Mouse (Mus musculus): Measurements from ENCODE around the gene Scaper. TPM values are rescaled to one million over a fixed set of nuclear protein-coding genes. Genes with fewer than 3 reads are reported as not detected.

The Scaper gene
- total and polyA plus RNA-seq, 3 experiments = 5.1 to 17.5 (median 17.1) TPM

DNA sequence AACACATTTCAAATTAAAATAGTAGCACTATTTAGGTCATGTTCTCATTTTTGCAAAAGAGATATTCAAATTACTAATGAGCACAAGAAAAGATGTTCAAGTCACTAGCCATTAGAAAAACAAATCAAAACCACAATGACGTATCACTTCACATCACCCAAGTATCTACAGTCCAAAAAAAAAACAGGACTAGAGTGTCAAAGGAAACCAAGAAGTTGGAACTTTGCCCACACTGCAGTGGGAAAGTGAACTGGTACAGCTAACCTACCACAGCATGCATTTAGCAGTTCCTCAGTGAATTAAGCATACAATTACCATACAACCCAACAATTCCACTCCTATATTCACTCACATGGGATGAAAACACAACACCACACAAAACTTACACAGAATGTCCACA lies 5.4 kb downstream of the Scaper start:
- Histone ChIP-seq H3K27ac (no peak overlapping the region), H3K4me1 (ENCODE audit: control insufficient read depth, insufficient read depth, low read length) (0 out of 2 replicates have a peak, but pooled peaks cover 1% of the 10 kb centered on the region), H3K27me3 (ENCODE audit: control insufficient read depth, insufficient read depth, low read length) (no peaks in the 10 kb centered on the region), H3K4me3 (no peak overlapping the region), H3K36me3 (ENCODE audit: control insufficient read depth, insufficient read depth, low read length) (no peaks in the 10 kb centered on the region), H3K79me2 (replicated peaks; ENCODE audit: control insufficient read depth, insufficient read depth, low read length) (no peaks in the 10 kb centered on the region; the same call in 1 of the 2 replicates), H3K9ac (ENCODE audit: low read depth, low read length) (no peak overlapping the region)
- DNase-seq = no peak
- TF ChIP-seq POLR2A (IDR thresholded peaks at IDR 0.05; ENCODE audit: insufficient read depth, low read depth, low read length) (no peak), EP300 (IDR thresholded peaks at IDR 0.05; ENCODE audit: insufficient read depth, low read depth, low read length) (no peak), CTCF (IDR thresholded peaks at IDR 0.05) (no peak)
- intact Hi-C loops (cut with DNase I) = no loop called here
- WGBS = 41% methylated on average over 1 of the region's 1 CpGs

GRCm38 (mm10) chr9:55918579-55918978 lies 19.3 kb downstream of the Scaper start:
- H3K36me3 ChIP-seq (ENCODE audit: control insufficient read depth, insufficient read depth, low read length) = no peaks in the 10 kb centered on the region
- intact Hi-C loops (cut with DNase I) = loop anchor here (2.0 kb wide), 1 partner anchor 490 kb away; no protein-coding TSS in a partner anchor
- DNase-seq = no peak
- no peaks in the 10 kb centered on the region for H3K79me2 ChIP-seq (replicated peaks; ENCODE audit: control insufficient read depth, insufficient read depth, low read length)
- no peak overlapping the region for H3K27ac ChIP-seq
- H3K4me3 ChIP-seq = no peak overlapping the region
- no peaks in the 10 kb centered on the region for H3K4me1 ChIP-seq (ENCODE audit: control insufficient read depth, insufficient read depth, low read length)
- H3K9ac ChIP-seq (ENCODE audit: low read depth, low read length) = no peak overlapping the region
- H3K27me3 ChIP-seq (ENCODE audit: control insufficient read depth, insufficient read depth, low read length) = no peaks in the 10 kb centered on the region
- TF ChIP-seq EP300 (IDR thresholded peaks at IDR 0.05; ENCODE audit: insufficient read depth, low read depth, low read length) (no peak), CTCF (IDR thresholded peaks at IDR 0.05) (peak; percentile 77), POLR2A (IDR thresholded peaks at IDR 0.05; ENCODE audit: insufficient read depth, low read depth, low read length) (no peak)
- WGBS = 72% methylated on average over 3 of the region's 3 CpGs

DNA sequence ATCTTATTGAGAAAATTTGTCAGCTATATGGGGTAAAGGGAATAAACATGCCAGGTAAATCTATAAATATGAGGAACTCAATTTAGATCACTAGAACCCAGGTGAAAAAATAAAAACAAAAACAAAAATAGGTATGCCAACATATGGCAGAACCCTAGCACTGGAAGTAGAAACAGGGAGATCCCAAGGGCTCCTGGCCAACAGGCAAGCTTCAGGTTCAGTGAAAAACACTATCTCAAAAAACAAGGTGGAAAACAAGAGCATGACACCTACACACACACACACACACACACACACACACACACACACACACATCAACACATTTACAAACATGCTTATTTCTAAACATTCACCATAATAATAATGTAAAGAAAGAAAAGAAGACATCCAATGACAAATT lies 21.2 kb downstream of the Scaper start:
- Histone ChIP-seq H3K27ac (no peak overlapping the region), H3K4me1 (ENCODE audit: control insufficient read depth, insufficient read depth, low read length) (no peaks in the 10 kb centered on the region), H3K9ac (ENCODE audit: low read depth, low read length) (no peak overlapping the region), H3K4me3 (no peak overlapping the region), H3K36me3 (ENCODE audit: control insufficient read depth, insufficient read depth, low read length) (no peaks in the 10 kb centered on the region), H3K27me3 (ENCODE audit: control insufficient read depth, insufficient read depth, low read length) (no peaks in the 10 kb centered on the region), H3K79me2 (replicated peaks; ENCODE audit: control insufficient read depth, insufficient read depth, low read length) (no peaks in the 10 kb centered on the region)
- no peak for TF ChIP-seq POLR2A (IDR thresholded peaks at IDR 0.05; ENCODE audit: insufficient read depth, low read depth, low read length)
- no peak for TF ChIP-seq CTCF (IDR thresholded peaks at IDR 0.05)
- TF ChIP-seq EP300 (IDR thresholded peaks at IDR 0.05; ENCODE audit: insufficient read depth, low read depth, low read length) = no peak
- intact Hi-C loops (cut with DNase I) = no loop called here
- DNase-seq = no peak

- TF ChIP-seq EP300 (IDR thresholded peaks at IDR 0.05; ENCODE audit: insufficient read depth, low read depth, low read length) (no peak), POLR2A (IDR thresholded peaks at IDR 0.05; ENCODE audit: insufficient read depth, low read depth, low read length) (no peak), CTCF (IDR thresholded peaks at IDR 0.05) (no peak)
- WGBS = 98% methylated on average over 2 of the region's 2 CpGs
- no peaks in the 10 kb centered on the region for H3K79me2 ChIP-seq (replicated peaks; ENCODE audit: control insufficient read depth, insufficient read depth, low read length)
- H3K27me3 ChIP-seq (ENCODE audit: control insufficient read depth, insufficient read depth, low read length) = no peaks in the 10 kb centered on the region
- no peak overlapping the region for H3K4me3 ChIP-seq
- no peak for DNase-seq
- intact Hi-C loops (cut with DNase I) = no loop called here
- H3K36me3 ChIP-seq (ENCODE audit: control insufficient read depth, insufficient read depth, low read length) = no peaks in the 10 kb centered on the region
- no peaks in the 10 kb centered on the region for H3K4me1 ChIP-seq (ENCODE audit: control insufficient read depth, insufficient read depth, low read length)
- no peak overlapping the region for H3K27ac ChIP-seq
- no peak overlapping the region for H3K9ac ChIP-seq (ENCODE audit: low read depth, low read length)
Observed at GRCm38 (mm10) chr9:55911481-55911880, 26.4 kb downstream of the Scaper start.

GRCm38 (mm10) chr9:55902964-55903363 lies 35.0 kb downstream of the Scaper start:
- no peaks in the 10 kb centered on the region for H3K4me1 ChIP-seq (ENCODE audit: control insufficient read depth, insufficient read depth, low read length)
- TF ChIP-seq EP300 (IDR thresholded peaks at IDR 0.05; ENCODE audit: insufficient read depth, low read depth, low read length) (no peak), POLR2A (IDR thresholded peaks at IDR 0.05; ENCODE audit: insufficient read depth, low read depth, low read length) (no peak), CTCF (IDR thresholded peaks at IDR 0.05) (no peak)
- no peaks in the 10 kb centered on the region for H3K79me2 ChIP-seq (replicated peaks; ENCODE audit: control insufficient read depth, insufficient read depth, low read length)
- H3K9ac ChIP-seq (ENCODE audit: low read depth, low read length) = no peak overlapping the region
- no peak overlapping the region for H3K27ac ChIP-seq
- DNase-seq = no peak
- no peak overlapping the region for H3K4me3 ChIP-seq
- WGBS = 85% methylated on average over 2 of the region's 2 CpGs
- peaks cover 2% of the 10 kb centered on the region; the same call in 1 of the 2 replicates for H3K36me3 ChIP-seq (ENCODE audit: control insufficient read depth, insufficient read depth, low read length)
- no peaks in the 10 kb centered on the region for H3K27me3 ChIP-seq (ENCODE audit: control insufficient read depth, insufficient read depth, low read length)
- intact Hi-C loops (cut with DNase I) = no loop called here

GRCm38 (mm10) chr9:55901588-55901987 lies 36.3 kb downstream of the Scaper start:
- 64% methylated on average over 3 of the region's 3 CpGs for WGBS

More at GRCm38 (mm10) chr9:55901588-55901987, 36.3 kb downstream of the Scaper start:
- Histone ChIP-seq H3K9ac (ENCODE audit: low read depth, low read length) (no peak overlapping the region), H3K4me1 (ENCODE audit: control insufficient read depth, insufficient read depth, low read length) (no peaks in the 10 kb centered on the region), H3K27me3 (ENCODE audit: control insufficient read depth, insufficient read depth, low read length) (no peaks in the 10 kb centered on the region), H3K27ac (no peak overlapping the region), H3K79me2 (replicated peaks; ENCODE audit: control insufficient read depth, insufficient read depth, low read length) (no peaks in the 10 kb centered on the region), H3K4me3 (no peak overlapping the region), H3K36me3 (ENCODE audit: control insufficient read depth, insufficient read depth, low read length) (peaks cover 2% of the 10 kb centered on the region; the same call in 1 of the 2 replicates)
- intact Hi-C loops (cut with DNase I) = no loop called here
- TF ChIP-seq EP300 (IDR thresholded peaks at IDR 0.05; ENCODE audit: insufficient read depth, low read depth, low read length) = no peak
- TF ChIP-seq POLR2A (IDR thresholded peaks at IDR 0.05; ENCODE audit: insufficient read depth, low read depth, low read length) = no peak
- no peak for TF ChIP-seq CTCF (IDR thresholded peaks at IDR 0.05)
- DNase-seq = no peak

Data from heart, adult 2 months (tissue).